Mouse (Mus musculus): ENCODE measurements around the gene Plk2.

- no peak for TF ChIP-seq POLR2A (IDR thresholded peaks at IDR 0.05; ENCODE audit: insufficient read length, low read depth)
- TF ChIP-seq TCF3 (IDR thresholded peaks at IDR 0.05; ENCODE audit: insufficient read length, low read depth): no peak
- no peak for TF ChIP-seq USF1 (IDR thresholded peaks at IDR 0.05; ENCODE audit: low read depth)
- TF ChIP-seq TCF12 (IDR thresholded peaks at IDR 0.05; ENCODE audit: insufficient read depth, poor library complexity, severe bottlenecking): no peak
- no peak for TF ChIP-seq MAX (IDR thresholded peaks at IDR 0.05; ENCODE audit: low read depth)
Observed at GRCm38 (mm10) chr13:110412572-110413209, 17.8 kb downstream of the Plk2 start.

Data from myocyte (in vitro differentiated cells).